Mouse (Mus musculus) stomach, postnatal 0 days (tissue): Measurements from ENCODE around the gene Unc45a. TPM values are rescaled to one million over a fixed set of nuclear protein-coding genes. Genes with fewer than 3 reads are reported as not detected.
"Not testable (repeated sequence)": the region's sequence is repeated elsewhere in the genome, so short reads cannot be mapped to it uniquely, and the experiment has no call there.

Source experiments
- ATAC-seq: fragments of 200-750 bp; cut with Nextera tagmentation; 2 replicates; pipeline ENCODE4 v1.8.0; 2017; ENCODE audit not compliant: low FRiP score, low TSS enrichment
- DNase-seq: peaks from one replicate; pipeline ENCODE4 v3.0.0-alpha.2; 2016; ENCODE audit warnings: low spot score
- H3K27ac ChIP-seq: fragments of 300-500 bp; sonication (generic); replicated peaks from 2 replicates; pipeline ENCODE4 v1.5.1; 2014; ENCODE audit warnings: mild to moderate bottlenecking, control low read depth
- H3K27me3 ChIP-seq: fragments of 300-500 bp; sonication (generic); 2 replicates; pipeline ENCODE4 v1.6.1; 2014; ENCODE audit warnings: low read length; ENCODE audit not compliant: control insufficient read depth, insufficient read depth
- H3K36me3 ChIP-seq: fragments of 300-500 bp; sonication (generic); 2 replicates; pipeline ENCODE4 v1.6.1; 2014; ENCODE audit warnings: low read length, mixed read lengths; ENCODE audit not compliant: control insufficient read depth, insufficient read depth
- H3K4me1 ChIP-seq: fragments of 300-500 bp; sonication (generic); replicated peaks from 2 replicates; pipeline ENCODE4 v1.6.1; 2014; ENCODE audit warnings: antibody characterized with exemption; ENCODE audit not compliant: control insufficient read depth, insufficient read depth
- H3K4me2 ChIP-seq: fragments of 300-500 bp; sonication (generic); replicated peaks from 2 replicates; pipeline ENCODE4 v1.6.1; 2014; ENCODE audit warnings: low read depth, mild to moderate bottlenecking, control low read depth, moderate library complexity
- H3K4me3 ChIP-seq: fragments of 300-500 bp; sonication (generic); 2 replicates; pipeline ENCODE4 v1.5.1; 2014; ENCODE audit warnings: low read depth, low read length, control low read depth
- H3K9ac ChIP-seq: fragments of 300-500 bp; sonication (generic); 2 replicates; pipeline ENCODE4 v1.6.1; 2014; ENCODE audit warnings: mild to moderate bottlenecking, low read length, control low read depth, mixed read lengths
- H3K9me3 ChIP-seq: fragments of 300-500 bp; sonication (generic); 2 replicates; pipeline ENCODE4 v1.6.1; 2016; ENCODE audit warnings: low read length; ENCODE audit not compliant: control insufficient read depth
- CTCF ChIP-seq: IDR thresholded peaks from 2 replicates; pipeline ENCODE4 v1.5.1; 2016; ENCODE audit warnings: antibody characterized with exemption, low read depth, mild to moderate bottlenecking, moderate library complexity
- EP300 ChIP-seq: optimal IDR thresholded peaks from 2 replicates; pipeline ENCODE3; 2016; ENCODE audit warnings: antibody characterized with exemption
- WGBS: fragments of 180-500 bp; shearing (Covaris S2); extraction: QIAGEN DNeasy Blood & Tissue Kit; methylation state at CpG from one replicate; pipeline ENCODE4 v1.1.7; 2014; 5-methylcytosine and 5-hydroxymethylcytosine counted together
- polyA plus RNA-seq: library from polyadenylated mRNA; unstranded; fragments of >200 nt; fragmentation: Nextera tagmentation; extraction: Ambion mirVana; gene quantifications from 2 replicates; pipeline ENCODE4 v1.2.1, GENCODE M21; 2015

Unc45a gene
- polyA plus RNA-seq, 1 experiment from 2014 or later: 34.5 TPM

DNA sequence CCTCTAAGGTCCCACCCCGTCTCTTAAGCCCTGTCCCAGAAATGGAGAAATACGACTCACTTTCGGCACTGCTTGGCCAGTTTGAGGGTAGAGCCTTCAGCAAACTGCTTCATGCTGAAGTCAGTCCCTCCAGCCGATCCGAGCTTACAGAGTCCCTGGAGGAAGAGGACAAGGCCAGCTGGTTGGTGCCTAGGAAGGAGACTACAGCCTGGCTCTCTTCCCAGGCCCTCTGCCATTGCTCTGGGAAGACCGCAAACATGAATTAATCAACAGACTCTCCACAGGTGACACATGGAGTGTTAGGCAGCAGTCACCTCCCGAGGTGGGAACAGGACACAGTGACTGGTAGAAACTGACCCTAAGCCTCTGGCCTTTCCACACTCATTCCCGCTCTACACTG is 10.5 kb downstream of the Unc45a start:
- no peak overlapping the region for H3K9ac ChIP-seq
- DNase-seq (no peak), ATAC-seq (no peak)
- no peaks in the 10 kb centered on the region for H3K27me3 ChIP-seq
- no peaks in the 10 kb centered on the region for H3K4me1 ChIP-seq
- no peak overlapping the region for H3K4me3 ChIP-seq
- 85% methylated on average over 8 of the region's 8 CpGs for WGBS
- H3K4me2 ChIP-seq: no peak overlapping the region
- no peak for TF ChIP-seq EP300
- TF ChIP-seq CTCF: no peak
- no peaks in the 10 kb centered on the region for H3K9me3 ChIP-seq
- peaks cover 57% of the 10 kb centered on the region for H3K36me3 ChIP-seq
- no peak overlapping the region for H3K27ac ChIP-seq

DNA sequence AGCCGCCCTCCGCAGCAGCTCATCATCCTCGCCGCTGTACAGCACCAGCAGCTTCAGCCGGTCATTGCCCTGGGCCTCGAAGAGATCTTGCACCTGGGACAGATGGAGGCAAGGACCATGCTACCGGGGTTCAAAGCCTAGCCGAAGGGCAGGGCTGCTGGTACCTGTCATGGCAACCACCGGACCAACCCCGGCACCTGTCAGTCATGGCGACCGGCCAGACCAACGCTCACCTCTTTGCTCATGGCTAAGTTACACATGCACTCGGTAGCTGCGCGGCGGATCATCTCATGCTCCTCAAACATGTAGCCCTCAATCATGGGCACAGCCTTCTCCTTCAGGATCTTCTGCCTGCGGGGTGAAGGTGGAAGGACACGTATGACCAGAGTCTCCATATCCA is 14.7 kb downstream of the Unc45a start:
- ATAC-seq (no peak), DNase-seq (no peak)
- TF ChIP-seq EP300 (no peak), CTCF (no peak)
- H3K27me3 ChIP-seq: no peaks in the 10 kb centered on the region
- no peak overlapping the region for H3K4me3 ChIP-seq
- H3K27ac ChIP-seq: no peak overlapping the region
- no peaks in the 10 kb centered on the region for H3K4me1 ChIP-seq
- peaks cover 27% of the 10 kb centered on the region for H3K36me3 ChIP-seq
- no peaks in the 10 kb centered on the region for H3K9me3 ChIP-seq
- no peak overlapping the region for H3K9ac ChIP-seq
- WGBS: 96% methylated on average over 19 of the region's 19 CpGs
- H3K4me2 ChIP-seq: no peak overlapping the region

DNA sequence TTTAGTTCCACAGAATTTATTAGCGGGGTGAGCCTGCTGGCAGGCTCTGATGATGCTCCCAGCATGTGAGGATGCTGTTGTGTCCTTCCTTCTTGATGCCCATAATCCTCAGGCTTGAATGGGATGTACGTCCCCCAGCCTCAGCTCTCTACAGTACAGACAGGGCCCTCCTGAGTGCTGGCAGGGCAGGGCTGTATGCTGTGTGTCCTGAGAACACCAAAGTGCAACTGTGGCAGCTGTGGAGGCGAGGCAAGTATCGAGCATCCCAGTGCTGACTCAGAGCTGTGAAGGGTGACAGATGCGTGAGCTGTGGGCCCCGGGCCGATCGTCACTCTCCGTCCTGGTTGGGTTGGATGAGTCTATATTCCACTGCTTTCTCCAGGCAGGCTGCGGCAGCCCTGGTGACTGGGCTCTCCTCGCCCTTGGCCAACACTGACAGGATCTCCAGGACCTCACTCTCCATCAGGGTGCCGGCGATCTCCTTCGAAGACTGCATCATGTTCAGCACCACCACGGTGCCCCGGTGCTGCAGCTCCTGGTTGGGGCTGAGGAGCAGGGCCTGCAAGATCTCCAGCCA is 15.4 kb downstream of the Unc45a start:
- Histone ChIP-seq H3K9ac (no peak overlapping the region), H3K27me3 (no peaks in the 10 kb centered on the region), H3K27ac (peak overlapping the region; percentile 84), H3K4me1 (no peaks in the 10 kb centered on the region), H3K4me2 (no peak overlapping the region), H3K4me3 (no peak overlapping the region), H3K36me3 (peaks cover 22% of the 10 kb centered on the region; the same call in 1 of the 2 replicates), H3K9me3 (no peaks in the 10 kb centered on the region)
- DNase-seq: peak; percentile 14
- WGBS: 84% methylated on average over 16 of the region's 16 CpGs
- ATAC-seq: no peak
- no peak for TF ChIP-seq CTCF
- no peak for TF ChIP-seq EP300

DNA sequence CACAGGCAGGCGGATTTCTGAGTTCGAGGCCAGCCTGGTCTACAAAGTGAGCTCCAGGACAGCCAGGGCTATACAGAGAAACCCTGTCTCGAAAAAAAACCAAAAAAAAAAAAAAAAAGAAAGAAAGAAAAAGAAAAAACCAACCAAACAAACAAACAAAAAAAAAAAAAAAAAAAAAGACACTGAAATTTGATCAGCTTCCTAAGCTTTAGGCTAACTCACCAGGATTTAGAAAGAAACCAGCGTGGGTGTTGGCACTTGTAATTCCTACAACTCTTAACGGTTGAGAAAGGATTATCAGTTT is 16.0 kb downstream of the Unc45a start:
- 30% methylated on average over 5 of the region's 5 CpGs for WGBS
- H3K4me1 ChIP-seq, DNase-seq, H3K9ac ChIP-seq, H3K4me3 ChIP-seq, H3K27me3 ChIP-seq, ATAC-seq, H3K9me3 ChIP-seq: not testable (repeated sequence)
- Histone ChIP-seq H3K36me3 (peaks cover 18% of the 10 kb centered on the region; the same call in 1 of the 2 replicates), H3K27ac (peak overlapping the region; percentile 84), H3K4me2 (peak overlapping the region; percentile 69; the same call in 1 of the 2 replicates)

DNA sequence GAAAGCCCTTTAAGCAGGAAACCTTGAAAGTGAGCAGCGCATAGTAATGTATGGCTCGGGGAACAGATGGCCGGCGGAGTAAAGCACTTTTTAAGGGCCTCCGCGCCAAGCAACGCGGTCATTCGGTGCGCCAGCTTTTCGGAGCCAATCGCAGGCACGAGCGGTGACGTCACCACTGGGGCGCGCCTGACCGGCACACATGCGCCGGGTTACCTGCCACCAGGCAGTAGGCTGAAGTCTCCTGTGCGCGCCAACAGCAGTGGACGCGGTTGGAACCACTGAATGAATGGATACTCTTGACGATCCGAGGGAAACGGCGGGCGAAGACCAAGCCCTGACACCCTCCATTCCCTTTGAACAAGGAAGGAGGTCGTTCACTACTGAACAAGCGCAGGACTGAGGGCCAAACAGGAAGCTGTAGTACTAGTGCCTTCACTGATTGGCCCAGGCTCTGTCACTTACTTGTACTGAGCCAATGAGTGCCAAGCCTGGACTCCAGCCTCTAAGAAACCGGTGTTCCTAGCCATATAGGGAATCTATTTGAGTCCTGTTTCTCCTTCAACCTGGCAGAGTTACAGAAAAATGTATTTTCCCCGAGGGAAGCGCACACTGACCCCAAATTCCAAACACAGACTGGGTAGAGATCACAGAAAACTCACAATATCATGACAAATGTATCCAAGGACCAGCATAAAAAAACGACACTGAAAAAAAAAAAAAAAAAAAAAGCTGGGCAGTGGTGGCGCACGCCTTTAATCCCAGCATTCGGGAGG is 16.6 kb downstream of the Unc45a start, which contains the start of gene Rccd1:
Rccd1 (minus strand) TSS at position 412 of the 773 bp plus-strand sequence.
- under 1% methylated on average over 36 of the region's 38 CpGs for WGBS
- Histone ChIP-seq H3K4me2 (peak within 1 kb of the TSS; percentile 69), H3K36me3 (peaks cover 18% of the 10 kb centered on the region; the same call in 1 of the 2 replicates), H3K27ac (peak within 1 kb of the TSS; percentile 84), H3K4me1 (no peaks in the 10 kb centered on the region), H3K27me3 (no peaks in the 10 kb centered on the region), H3K4me3 (peak within 1 kb of the TSS; percentile 51), H3K9me3 (no peaks in the 10 kb centered on the region), H3K9ac (peak within 1 kb of the TSS; percentile 56)
- DNase-seq: peak; percentile 97
- TF ChIP-seq EP300: no peak
- no peak; the same call in 1 of the 2 replicates for TF ChIP-seq CTCF
- ATAC-seq: peak; percentile 98

DNA sequence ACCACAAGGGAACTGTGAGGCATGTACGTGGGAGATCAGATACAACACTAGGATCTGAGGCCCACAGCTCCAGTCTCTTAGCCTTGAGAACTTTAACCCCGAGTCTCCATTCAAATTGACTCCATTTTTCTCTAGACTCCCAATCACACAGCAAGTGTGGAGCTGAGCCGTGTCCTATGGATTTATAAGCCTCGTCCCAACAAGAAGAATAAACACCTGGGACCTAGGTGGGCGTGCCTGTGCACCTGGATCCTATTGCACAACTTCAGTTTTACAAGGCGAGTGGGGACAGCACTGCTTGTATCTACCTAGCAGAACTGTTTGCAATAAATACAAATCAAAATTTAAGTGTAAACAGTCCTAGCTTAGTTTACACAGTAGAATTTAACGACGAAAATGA is 17.5 kb downstream of the Unc45a start:
- peak; percentile 50 for DNase-seq
- Histone ChIP-seq H3K27ac (peak overlapping the region; percentile 84), H3K9me3 (no peaks in the 10 kb centered on the region), H3K36me3 (peaks cover 13% of the 10 kb centered on the region; the same call in 1 of the 2 replicates), H3K4me3 (peak overlapping the region; percentile 51), H3K9ac (peak overlapping the region; percentile 56), H3K27me3 (no peaks in the 10 kb centered on the region), H3K4me1 (no peaks in the 10 kb centered on the region), H3K4me2 (peak overlapping the region; percentile 69)
- ATAC-seq: no peak
- whole genome bisulfite sequencing: 10% methylated on average over 8 of the region's 8 CpGs
- no peak for TF ChIP-seq EP300
- TF ChIP-seq CTCF: no peak
